Mouse (Mus musculus): Measurements from ENCODE around the gene Gtsf1. TPM values are rescaled to one million over a fixed set of nuclear protein-coding genes. Genes with fewer than 3 reads are reported as not detected.

Gtsf1 gene
- polyA plus RNA-seq, 1 experiment from 2014 or later = 0.23 TPM

DNA sequence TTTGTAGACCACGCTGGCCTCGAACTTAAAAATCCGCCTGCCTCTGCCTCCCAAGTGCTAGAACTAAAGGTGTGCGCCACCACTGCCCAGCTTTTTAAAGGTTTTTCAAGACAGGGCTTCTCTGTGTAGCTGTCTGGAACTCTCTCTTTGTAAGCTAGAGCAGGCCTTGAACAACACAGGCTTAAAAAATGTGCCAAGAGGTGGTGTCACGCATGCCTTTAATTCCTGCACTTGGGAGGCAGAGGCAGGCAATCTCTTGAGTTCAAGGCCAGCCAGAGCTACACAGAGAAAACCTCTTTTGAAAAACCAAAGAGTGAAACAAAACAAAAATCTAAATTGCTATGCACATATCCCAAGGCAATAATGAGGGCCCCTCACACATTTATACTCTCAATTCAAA is 28.9 kb downstream of the Gtsf1 start:
- H3K4me1 ChIP-seq (replicated peaks; ENCODE audit: control insufficient read depth, insufficient read depth, low read length) = no peaks in the 10 kb centered on the region
- no peak overlapping the region for H3K27ac ChIP-seq (ENCODE audit: low read depth, low read length)
- no peak overlapping the region for H3K4me3 ChIP-seq (ENCODE audit: low read depth, low read length)
- ATAC-seq = no peak
- no peaks in the 10 kb centered on the region for H3K9me3 ChIP-seq (ENCODE audit: control insufficient read depth)
- no peak overlapping the region for H3K4me2 ChIP-seq (replicated peaks; ENCODE audit: low read depth)
- 93% methylated on average over 5 of the region's 5 CpGs for WGBS
- TF ChIP-seq CTCF (IDR thresholded peaks at IDR 0.05; ENCODE audit: low read depth) = no peak
- no peaks in the 10 kb centered on the region for H3K36me3 ChIP-seq (ENCODE audit: control insufficient read depth, insufficient read depth)
- H3K27me3 ChIP-seq (replicated peaks; ENCODE audit: control insufficient read depth, insufficient read depth, low read length) = no peaks in the 10 kb centered on the region
- no peak overlapping the region for H3K9ac ChIP-seq (ENCODE audit: low read depth, low read length)

DNA sequence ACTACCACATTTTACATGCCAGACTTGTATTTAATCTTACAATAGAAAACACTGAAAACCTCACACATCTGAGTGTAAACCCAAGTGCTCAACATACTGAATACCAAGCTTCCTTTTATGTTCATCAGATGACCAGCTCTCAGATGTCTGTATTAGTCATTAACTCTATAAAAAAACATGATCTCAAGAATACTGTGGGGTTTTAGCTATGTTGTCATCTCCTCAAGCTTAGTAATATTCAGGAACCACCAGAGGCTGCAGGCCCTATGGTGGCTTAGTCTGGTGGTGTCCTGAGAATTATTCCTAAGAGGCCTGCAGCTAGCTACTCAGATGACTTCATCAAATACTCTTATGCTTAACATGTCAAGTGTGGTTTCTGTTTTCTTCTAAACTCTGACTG is 36.7 kb downstream of the Gtsf1 start:
- Histone ChIP-seq H3K36me3 (ENCODE audit: control insufficient read depth, insufficient read depth) (no peaks in the 10 kb centered on the region), H3K9ac (ENCODE audit: low read depth, low read length) (no peak overlapping the region), H3K4me3 (ENCODE audit: low read depth, low read length) (no peak overlapping the region), H3K4me2 (replicated peaks; ENCODE audit: low read depth) (no peak overlapping the region), H3K27ac (ENCODE audit: low read depth, low read length) (no peak overlapping the region), H3K9me3 (ENCODE audit: control insufficient read depth) (no peaks in the 10 kb centered on the region), H3K4me1 (replicated peaks; ENCODE audit: control insufficient read depth, insufficient read depth, low read length) (no peaks in the 10 kb centered on the region), H3K27me3 (replicated peaks; ENCODE audit: control insufficient read depth, insufficient read depth, low read length) (no peaks in the 10 kb centered on the region)
- no peak for TF ChIP-seq CTCF (IDR thresholded peaks at IDR 0.05; ENCODE audit: low read depth)
- no peak for ATAC-seq

DNA sequence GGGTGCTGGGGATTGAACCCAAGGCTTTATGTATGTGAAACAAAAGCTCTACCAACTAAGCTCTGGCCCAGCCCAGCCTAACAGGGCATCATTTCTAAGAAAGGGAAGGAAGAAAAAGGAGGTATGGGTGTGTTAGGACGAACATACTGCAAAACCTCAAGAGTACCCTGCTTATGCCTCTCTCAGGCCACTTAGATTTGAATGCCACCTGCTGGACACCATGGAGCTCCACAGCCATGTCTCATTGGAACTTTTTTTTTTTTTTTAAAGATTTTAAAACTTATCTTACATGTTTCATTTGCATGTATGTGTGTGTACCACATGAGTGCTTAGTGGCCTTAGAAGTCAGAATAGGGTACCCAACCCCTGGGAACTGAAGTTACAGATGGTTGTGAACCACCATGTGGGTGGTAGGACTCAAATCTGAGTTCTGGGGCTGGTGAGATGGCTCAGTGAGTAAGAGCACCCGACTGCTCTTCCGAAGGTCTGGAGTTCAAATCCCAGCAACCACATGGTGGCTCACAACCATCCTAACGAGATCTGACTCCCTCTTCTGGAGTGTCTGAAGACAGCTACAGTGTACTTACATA is 41.6 kb downstream of the Gtsf1 start:
- Histone ChIP-seq H3K27ac (ENCODE audit: low read depth, low read length) (no peak overlapping the region), H3K4me3 (ENCODE audit: low read depth, low read length) (no peak overlapping the region), H3K27me3 (replicated peaks; ENCODE audit: control insufficient read depth, insufficient read depth, low read length) (no peaks in the 10 kb centered on the region), H3K4me2 (replicated peaks; ENCODE audit: low read depth) (no peak overlapping the region), H3K36me3 (ENCODE audit: control insufficient read depth, insufficient read depth) (no peaks in the 10 kb centered on the region), H3K9me3 (ENCODE audit: control insufficient read depth) (no peaks in the 10 kb centered on the region), H3K4me1 (replicated peaks; ENCODE audit: control insufficient read depth, insufficient read depth, low read length) (no peaks in the 10 kb centered on the region), H3K9ac (ENCODE audit: low read depth, low read length) (no peak overlapping the region)
- WGBS = 44% methylated on average over 4 of the region's 4 CpGs
- no peak for ATAC-seq
- peak; percentile 79 for TF ChIP-seq CTCF (IDR thresholded peaks at IDR 0.05; ENCODE audit: low read depth)

DNA sequence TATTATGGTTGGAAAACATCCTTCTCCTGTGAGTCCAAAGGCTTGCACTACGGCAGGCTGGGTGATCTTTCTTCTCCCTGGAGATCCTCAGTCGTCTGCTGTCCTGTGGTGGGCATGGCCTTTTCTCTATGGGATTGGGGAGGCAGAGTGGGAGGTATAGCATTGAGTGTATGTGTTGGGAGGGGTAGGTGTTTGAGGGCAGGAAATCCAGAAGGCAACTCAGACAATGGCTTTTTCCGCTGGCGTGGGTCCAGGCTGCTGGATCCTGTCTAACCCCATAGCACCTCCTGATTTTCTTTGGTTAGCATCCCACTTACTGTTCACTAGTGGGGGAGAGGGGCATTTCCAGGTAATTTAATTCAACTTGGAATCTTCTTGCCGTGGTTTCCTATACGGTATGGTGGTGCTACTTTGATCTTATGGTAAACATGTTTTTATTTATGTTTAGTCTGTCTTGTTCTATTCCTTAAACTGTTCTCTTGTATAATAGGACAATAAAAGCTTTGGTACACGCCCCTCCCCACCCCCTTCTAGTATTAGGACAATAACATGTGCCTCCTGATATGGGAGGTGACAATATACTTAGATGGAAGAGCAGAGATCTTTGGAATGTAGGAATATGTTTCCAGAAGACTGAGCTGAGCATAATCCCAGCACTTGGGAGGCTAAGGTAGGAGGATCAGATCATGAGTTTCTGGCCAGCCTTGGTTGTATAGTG is 46.3 kb downstream of the Gtsf1 start:
- Histone ChIP-seq H3K36me3 (ENCODE audit: control insufficient read depth, insufficient read depth) (no peaks in the 10 kb centered on the region), H3K9me3 (ENCODE audit: control insufficient read depth) (no peaks in the 10 kb centered on the region), H3K27ac (ENCODE audit: low read depth, low read length) (no peak overlapping the region), H3K4me1 (replicated peaks; ENCODE audit: control insufficient read depth, insufficient read depth, low read length) (no peaks in the 10 kb centered on the region), H3K4me3 (ENCODE audit: low read depth, low read length) (no peak overlapping the region), H3K4me2 (replicated peaks; ENCODE audit: low read depth) (no peak overlapping the region), H3K27me3 (replicated peaks; ENCODE audit: control insufficient read depth, insufficient read depth, low read length) (no peaks in the 10 kb centered on the region), H3K9ac (ENCODE audit: low read depth, low read length) (no peak overlapping the region)
- 62% methylated on average over 7 of the region's 7 CpGs for WGBS
- no peak for ATAC-seq
- no peak for TF ChIP-seq CTCF (IDR thresholded peaks at IDR 0.05; ENCODE audit: low read depth)

DNA sequence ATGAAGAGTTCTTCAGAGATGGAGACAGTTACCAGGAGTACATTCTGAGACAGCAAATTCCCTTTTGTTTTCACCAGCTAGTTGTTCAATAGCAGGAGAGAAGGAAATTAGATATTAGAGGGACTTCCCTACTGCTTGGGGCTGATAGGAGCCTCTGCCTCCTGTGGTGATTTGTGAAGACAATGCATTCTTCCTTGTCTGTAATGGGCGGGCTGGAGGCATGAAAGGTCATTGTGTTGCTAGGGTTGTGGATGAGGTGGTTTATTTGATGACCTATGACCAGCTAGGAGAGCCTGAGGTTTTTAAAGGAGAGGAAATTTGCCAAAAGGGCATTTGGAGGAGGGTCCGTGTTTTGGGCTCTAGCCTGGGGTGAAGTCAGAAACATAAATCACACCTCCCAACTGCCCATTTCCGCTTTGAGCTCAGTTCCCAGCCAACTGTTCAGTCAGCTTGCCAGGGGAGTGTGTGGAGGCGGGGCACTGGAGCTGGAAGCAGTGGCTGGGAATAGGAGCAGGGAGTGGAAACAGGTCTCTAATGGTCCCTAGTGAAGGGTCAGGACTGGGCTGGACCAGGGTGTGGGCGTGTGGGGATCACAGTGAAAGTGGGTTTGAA is 47.4 kb downstream of the Gtsf1 start:
- Histone ChIP-seq H3K9ac (ENCODE audit: low read depth, low read length) (no peak overlapping the region), H3K27ac (ENCODE audit: low read depth, low read length) (no peak overlapping the region), H3K4me2 (replicated peaks; ENCODE audit: low read depth) (no peak overlapping the region), H3K9me3 (ENCODE audit: control insufficient read depth) (no peaks in the 10 kb centered on the region), H3K4me1 (replicated peaks; ENCODE audit: control insufficient read depth, insufficient read depth, low read length) (no peaks in the 10 kb centered on the region; the same call in 1 of the 2 replicates), H3K4me3 (ENCODE audit: low read depth, low read length) (no peak overlapping the region), H3K27me3 (replicated peaks; ENCODE audit: control insufficient read depth, insufficient read depth, low read length) (no peaks in the 10 kb centered on the region), H3K36me3 (ENCODE audit: control insufficient read depth, insufficient read depth) (no peaks in the 10 kb centered on the region)
- 37% methylated on average over 5 of the region's 5 CpGs for WGBS
- no peak for TF ChIP-seq CTCF (IDR thresholded peaks at IDR 0.05; ENCODE audit: low read depth)
- 0 out of 2 replicates have a peak, but pooled peaks have one; percentile 33 for ATAC-seq

DNA sequence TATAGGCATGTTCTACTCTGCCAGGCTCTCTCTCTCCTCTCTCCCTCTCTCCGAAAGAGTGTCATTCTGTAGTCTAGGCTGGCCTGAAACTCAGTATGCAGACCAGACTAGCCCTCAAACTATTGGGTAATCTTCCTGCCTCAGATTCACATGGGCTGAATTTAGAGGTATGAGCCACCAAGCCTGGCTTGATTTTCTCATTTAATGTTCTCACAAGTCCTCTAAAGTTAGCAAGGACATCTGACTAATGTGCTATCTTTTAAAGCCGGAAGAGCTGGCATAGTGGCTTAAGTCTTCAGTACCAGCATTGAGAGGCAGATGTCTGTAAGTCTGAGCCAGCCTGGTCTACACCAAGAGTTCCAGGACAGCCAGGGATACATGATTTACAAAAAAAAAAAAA is 48.2 kb downstream of the Gtsf1 start:
- H3K27ac ChIP-seq (ENCODE audit: low read depth, low read length) = no peak overlapping the region
- no peak for TF ChIP-seq CTCF (IDR thresholded peaks at IDR 0.05; ENCODE audit: low read depth)
- ATAC-seq = no peak
- no peaks in the 10 kb centered on the region for H3K9me3 ChIP-seq (ENCODE audit: control insufficient read depth)
- H3K36me3 ChIP-seq (ENCODE audit: control insufficient read depth, insufficient read depth) = no peaks in the 10 kb centered on the region
- H3K4me2 ChIP-seq (replicated peaks; ENCODE audit: low read depth) = no peak overlapping the region
- no peaks in the 10 kb centered on the region for H3K27me3 ChIP-seq (replicated peaks; ENCODE audit: control insufficient read depth, insufficient read depth, low read length)
- no peaks in the 10 kb centered on the region; the same call in 1 of the 2 replicates for H3K4me1 ChIP-seq (replicated peaks; ENCODE audit: control insufficient read depth, insufficient read depth, low read length)
- no peak overlapping the region for H3K9ac ChIP-seq (ENCODE audit: low read depth, low read length)
- whole genome bisulfite sequencing = 88% methylated on average over 2 of the region's 2 CpGs
- no peak overlapping the region for H3K4me3 ChIP-seq (ENCODE audit: low read depth, low read length)

Measured in intestine, postnatal 0 days (tissue).